ENCODE assay signal across 9 mouse cellular contexts in the genomic region with DNA sequence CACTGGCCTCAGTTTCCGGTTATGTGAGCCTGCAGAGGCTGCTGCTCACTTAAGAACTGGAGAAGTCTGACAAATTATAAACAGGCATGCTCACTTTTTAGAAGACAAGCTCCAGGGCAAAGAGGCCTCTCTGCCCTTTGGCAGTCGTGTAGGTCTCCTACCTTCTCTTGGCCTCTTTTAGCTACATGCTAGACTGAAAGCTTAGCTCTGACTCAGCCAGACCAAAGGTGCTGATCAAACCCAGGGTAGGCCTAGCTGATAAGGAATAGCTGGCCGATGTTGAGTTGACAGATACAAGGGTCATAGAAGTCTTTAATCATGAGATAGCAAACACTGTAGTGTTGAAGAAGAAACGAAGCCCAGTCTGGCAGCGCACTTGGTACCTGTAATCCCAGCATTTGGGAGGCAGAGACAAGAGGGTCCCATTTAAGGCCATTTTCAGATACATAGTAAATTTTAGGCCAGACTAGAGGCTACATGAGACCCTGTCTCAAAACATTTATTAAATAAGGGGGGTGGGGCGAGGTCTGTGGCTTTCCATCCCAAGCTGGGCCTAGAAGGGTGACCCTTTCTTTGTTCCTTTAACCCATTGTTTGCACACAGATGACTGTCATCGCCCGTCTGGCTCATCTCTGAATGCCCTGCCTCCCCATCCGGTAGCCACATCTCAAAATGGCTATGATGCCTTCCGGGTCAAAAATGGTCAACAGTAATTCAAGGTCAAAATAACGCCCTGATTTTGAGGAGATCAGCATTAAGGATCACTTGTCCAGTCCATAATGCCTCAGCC.
DNase-seq lines count a peak whose midpoint lies in the region; ATAC-seq and TF ChIP-seq lines count a peak whose summit lies in the region.
"Had no signal": no experiment of that assay in that cellular context is flagged by ENCODE, and none has a peak within 500 bp of the region (broad histone marks: within the 10 kb centered on the region; RNA-seq: fewer than 3 reads in every experiment).

No protein-coding gene starts in this region.

- H3K27me3 ChIP-seq in kidney, adult 2 months (replicated peaks; ENCODE audit: control insufficient read depth, insufficient read depth, low read length) = no peaks in the 10 kb centered on the region
- H3K27me3 ChIP-seq in hindbrain, postnatal 0 days (ENCODE audit: insufficient read depth, low read length) = no peaks in the 10 kb centered on the region
- H3K27me3 ChIP-seq in midbrain, embryonic 14.5 days (ENCODE audit: control insufficient read depth, insufficient read depth, low read length) = no peaks in the 10 kb centered on the region
- H3K27me3 ChIP-seq: Patski had no signal

- no peak overlapping the region for H3K9ac ChIP-seq in hindbrain, postnatal 0 days (replicated peaks; ENCODE audit: low read length)
- H3K9ac ChIP-seq in midbrain, embryonic 14.5 days (replicated peaks; ENCODE audit: low read length) = 0 out of 2 replicates have a peak overlapping the region, but pooled peaks have one; percentile 10

- WGBS in kidney, adult 2 months = 76% methylated on average over 11 of the region's 11 CpGs
- 60% methylated on average over 11 of the region's 11 CpGs for WGBS in hindbrain, postnatal 0 days
- 58% methylated on average over 11 of the region's 11 CpGs for WGBS in midbrain, embryonic 14.5 days

- no peaks in the 10 kb centered on the region for H3K9me3 ChIP-seq in hindbrain, postnatal 0 days (ENCODE audit: low read length)
- H3K9me3 ChIP-seq in midbrain, embryonic 14.5 days (ENCODE audit: control insufficient read depth, low read length) = no peaks in the 10 kb centered on the region

- no peak overlapping the region for H3K4me3 ChIP-seq in kidney, adult 2 months (ENCODE audit: insufficient read depth, low read depth, low read length)
- no peak overlapping the region for H3K4me3 ChIP-seq in hindbrain, postnatal 0 days (ENCODE audit: low read length)
- no peak overlapping the region for H3K4me3 ChIP-seq in midbrain, embryonic 14.5 days (replicated peaks; ENCODE audit: low read depth, low read length)

- TF ChIP-seq CTCF in kidney, adult 2 months (conservative IDR thresholded peaks at IDR 0.05; ENCODE audit: insufficient read depth, insufficient read length, low read depth, low read length) = no peak
- no peak for TF ChIP-seq CTCF in hindbrain, postnatal 0 days (IDR thresholded peaks at IDR 0.05; ENCODE audit: low read depth)

- H3K4me2 ChIP-seq in hindbrain, postnatal 0 days (ENCODE audit: low read depth, low read length) = no peak overlapping the region
- H3K4me2 ChIP-seq in midbrain, embryonic 14.5 days (ENCODE audit: low read length) = no peak overlapping the region

- H3K27ac ChIP-seq in kidney, adult 2 months (ENCODE audit: insufficient read depth, low read depth, low read length) = 0 out of 2 replicates have a peak overlapping the region, but pooled peaks have one; percentile 22
- H3K27ac ChIP-seq in hindbrain, postnatal 0 days = peak overlapping the region; percentile 67
- peak overlapping the region; percentile 58 for H3K27ac ChIP-seq in midbrain, embryonic 14.5 days (replicated peaks; ENCODE audit: low read depth, low read length)

- ATAC-seq in hindbrain, postnatal 0 days = no peak
- ATAC-seq in midbrain, embryonic 14.5 days (ENCODE audit: low FRiP score, low TSS enrichment) = no peak
- ATAC-seq: Patski had no signal

- TF ChIP-seq POLR2A in kidney, adult 2 months (IDR thresholded peaks at IDR 0.05; ENCODE audit: low read depth, low read length) = no peak

- no peaks in the 10 kb centered on the region for H3K36me3 ChIP-seq in kidney, adult 2 months (ENCODE audit: control insufficient read depth, insufficient read depth, low read length)
- no peaks in the 10 kb centered on the region for H3K36me3 ChIP-seq in hindbrain, postnatal 0 days (ENCODE audit: insufficient read depth, low read length)
- no peaks in the 10 kb centered on the region for H3K36me3 ChIP-seq in midbrain, embryonic 14.5 days (ENCODE audit: control insufficient read depth, insufficient read depth, low read length)

- no peak for DNase-seq in kidney, adult 2 months
- DNase-seq in kidney, adult 9 months = no peak
- DNase-seq in c-Kit-positive CD71-positive TER-119-positive erythroid progenitor cells, embryonic 14.5 days (ENCODE audit: low spot score) = peak; percentile 61
- no peak for DNase-seq in hindbrain, postnatal 0 days (ENCODE audit: low spot score)
- DNase-seq in midbrain, embryonic 14.5 days = no peak
- DNase-seq in natural killer cell, adult 2 months (ENCODE audit: low spot score in 2 of 2) = no peak
- DNase-seq in cerebellum, postnatal 4 days (ENCODE audit: low spot score in 2 of 2) = no peak
- DNase-seq in kidney, postnatal 10 days = no peak

- peaks cover 51% of the 10 kb centered on the region for H3K4me1 ChIP-seq in kidney, adult 2 months (ENCODE audit: control insufficient read depth, insufficient read depth, low read length)
- peaks cover 62% of the 10 kb centered on the region for H3K4me1 ChIP-seq in hindbrain, postnatal 0 days (ENCODE audit: insufficient read depth, low read length)
- peaks cover 93% of the 10 kb centered on the region for H3K4me1 ChIP-seq in midbrain, embryonic 14.5 days (ENCODE audit: control insufficient read depth, insufficient read depth, low read length)
